Mouse (Mus musculus) stomach, embryonic 16.5 days (tissue): ENCODE data around the gene Fcrla. TPM values are rescaled to one million over a fixed set of nuclear protein-coding genes. Genes with fewer than 3 reads are reported as not detected.

Experiments used
- ATAC-seq: fragments of 200-750 bp; cut with Nextera tagmentation; 2 replicates; pipeline ENCODE4 v1.8.0; 2017; ENCODE audit warnings: moderate number of reproducible peaks, moderate TSS enrichment; ENCODE audit not compliant: insufficient read depth, low FRiP score
- H3K27ac ChIP-seq: fragments of 300-500 bp; sonication (generic); 2 replicates; pipeline ENCODE4 v1.5.1; 2014; ENCODE audit warnings: low read length
- H3K27me3 ChIP-seq: fragments of 300-500 bp; sonication (generic); 2 replicates; pipeline ENCODE4 v1.6.1; 2014; ENCODE audit warnings: low read length, control low read depth, mixed read lengths; ENCODE audit not compliant: control insufficient read depth, insufficient read depth
- H3K36me3 ChIP-seq: fragments of 300-500 bp; sonication (generic); 2 replicates; pipeline ENCODE4 v1.6.1; 2014; ENCODE audit warnings: low read length; ENCODE audit not compliant: control insufficient read depth, insufficient read depth
- H3K4me1 ChIP-seq: fragments of 300-500 bp; sonication (generic); 2 replicates; pipeline ENCODE4 v1.6.1; 2014; ENCODE audit warnings: low read length, control low read depth, mixed read lengths; ENCODE audit not compliant: control insufficient read depth, insufficient read depth
- H3K4me2 ChIP-seq: fragments of 300-500 bp; sonication (generic); 2 replicates; pipeline ENCODE4 v1.6.1; 2014; ENCODE audit warnings: low read depth, low read length, mixed read lengths
- H3K4me3 ChIP-seq: fragments of 300-500 bp; sonication (generic); replicated peaks from 2 replicates; pipeline ENCODE4 v1.5.1; 2014; ENCODE audit warnings: mild to moderate bottlenecking, low read length
- H3K9ac ChIP-seq: fragments of 300-500 bp; sonication (generic); 2 replicates; pipeline ENCODE4 v1.6.1; 2014; ENCODE audit warnings: low read length
- H3K9me3 ChIP-seq: fragments of 300-500 bp; sonication (generic); replicated peaks from 2 replicates; pipeline ENCODE4 v1.6.1; 2016; ENCODE audit warnings: low read length, control low read depth; ENCODE audit not compliant: control insufficient read depth
- WGBS: fragments of 180-500 bp; shearing (Covaris S2); extraction: QIAGEN DNeasy Blood & Tissue Kit; methylation state at CpG from one replicate; pipeline ENCODE4 v1.1.7; 2014; 5-methylcytosine and 5-hydroxymethylcytosine counted together
- polyA plus RNA-seq: library from polyadenylated mRNA; unstranded; fragments of >200 nt; fragmentation: Nextera tagmentation; extraction: Ambion mirVana; gene quantifications from 2 replicates; pipeline ENCODE4 v1.2.1, GENCODE M21; 2015

Fcrla gene
- polyA plus RNA-seq, 1 experiment from 2014 or later = 0.15 TPM

- H3K36me3 ChIP-seq = peaks cover 11% of the 10 kb centered on the region; the same call in 1 of the 2 replicates
- WGBS = 10% methylated on average over 8 of the region's 8 CpGs
- H3K27me3 ChIP-seq = no peaks in the 10 kb centered on the region
- H3K4me2 ChIP-seq = peak overlapping the region; percentile 69
- peak overlapping the region; percentile 88 for H3K9ac ChIP-seq
- H3K4me3 ChIP-seq = peak overlapping the region; percentile 98
- no peak for ATAC-seq
- H3K27ac ChIP-seq = peak overlapping the region; percentile 88
- H3K9me3 ChIP-seq = no peaks in the 10 kb centered on the region
- H3K4me1 ChIP-seq = peaks cover 8% of the 10 kb centered on the region; the same call in 1 of the 2 replicates
Measured at GRCm38 (mm10) chr1:170884390-170884789, 43.0 kb downstream of the Fcrla start.

GRCm38 (mm10) chr1:170882915-170883485, 44.4 kb downstream of the Fcrla start:
- peaks cover 8% of the 10 kb centered on the region; the same call in 1 of the 2 replicates for H3K4me1 ChIP-seq
- H3K4me3 ChIP-seq = no peak overlapping the region
- H3K36me3 ChIP-seq = peaks cover 17% of the 10 kb centered on the region; the same call in 1 of the 2 replicates
- H3K27me3 ChIP-seq = no peaks in the 10 kb centered on the region
- no peak for ATAC-seq
- WGBS = 52% methylated on average over 5 of the region's 5 CpGs
- H3K9ac ChIP-seq = no peak overlapping the region
- H3K4me2 ChIP-seq = no peak overlapping the region
- H3K27ac ChIP-seq = no peak overlapping the region
- no peaks in the 10 kb centered on the region for H3K9me3 ChIP-seq

GRCm38 (mm10) chr1:170876906-170877305, 50.5 kb downstream of the Fcrla start:
- no peak for ATAC-seq
- 92% methylated on average over 5 of the region's 5 CpGs for WGBS

DNA sequence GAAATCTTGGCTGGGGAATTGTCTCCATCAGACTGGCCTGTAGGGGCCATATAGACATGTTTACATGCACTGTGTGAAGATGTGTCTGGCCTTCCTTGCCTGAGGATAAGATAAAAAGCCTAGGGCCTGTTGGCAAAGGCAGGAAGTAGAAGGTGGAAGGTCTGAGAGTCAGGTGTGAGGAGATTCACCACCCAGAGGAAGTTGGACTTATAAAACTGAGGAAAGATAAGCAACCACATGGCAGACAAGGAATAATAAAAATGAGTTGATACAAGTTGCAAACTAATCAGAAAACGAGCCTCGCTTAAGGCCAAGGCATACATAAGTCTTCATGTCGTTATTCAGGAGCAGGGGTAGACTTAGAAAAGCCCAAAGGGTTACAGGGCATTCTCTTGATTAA, 51.7 kb downstream of the Fcrla start:
- H3K9me3 ChIP-seq = no peaks in the 10 kb centered on the region
- no peak for ATAC-seq
- no peaks in the 10 kb centered on the region for H3K4me1 ChIP-seq
- no peak overlapping the region for H3K4me3 ChIP-seq
- no peaks in the 10 kb centered on the region for H3K27me3 ChIP-seq
- no peak overlapping the region for H3K4me2 ChIP-seq
- 63% methylated on average over 3 of the region's 3 CpGs for WGBS
- no peak overlapping the region for H3K27ac ChIP-seq
- H3K9ac ChIP-seq = no peak overlapping the region
- H3K36me3 ChIP-seq = peaks cover 14% of the 10 kb centered on the region; the same call in 1 of the 2 replicates

More at GRCm38 (mm10) chr1:170876906-170877305, 50.5 kb downstream of the Fcrla start:
- Histone ChIP-seq H3K4me1 (no peaks in the 10 kb centered on the region), H3K27me3 (no peaks in the 10 kb centered on the region), H3K4me2 (no peak overlapping the region), H3K9me3 (no peaks in the 10 kb centered on the region), H3K9ac (no peak overlapping the region), H3K36me3 (peaks cover 17% of the 10 kb centered on the region; the same call in 1 of the 2 replicates), H3K4me3 (no peak overlapping the region), H3K27ac (no peak overlapping the region)

DNA sequence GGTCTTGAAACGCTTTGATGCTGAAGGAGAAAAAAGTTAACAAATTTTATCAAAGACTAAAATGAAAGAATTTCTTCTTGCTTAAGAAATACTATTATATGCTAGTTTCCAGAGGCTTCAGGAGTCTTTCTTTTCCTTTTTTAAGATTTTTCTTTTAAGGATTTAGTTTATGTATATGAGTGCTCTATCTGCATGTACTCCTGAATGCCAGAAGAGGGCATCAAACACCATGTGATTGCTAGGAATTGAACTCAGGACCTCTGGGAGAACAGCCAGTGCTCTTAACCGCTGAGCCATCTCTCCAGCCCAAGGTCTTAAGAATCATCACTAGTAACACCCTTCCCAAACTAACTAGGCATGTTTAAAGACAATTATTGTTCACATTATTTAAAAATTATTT, 55.4 kb downstream of the Fcrla start:
- ATAC-seq = no peak
- Histone ChIP-seq H3K27me3 (no peaks in the 10 kb centered on the region), H3K4me3 (no peak overlapping the region), H3K36me3 (no peaks in the 10 kb centered on the region), H3K27ac (no peak overlapping the region), H3K9ac (no peak overlapping the region), H3K4me1 (no peaks in the 10 kb centered on the region), H3K9me3 (no peaks in the 10 kb centered on the region), H3K4me2 (no peak overlapping the region)
- WGBS = 91% methylated on average over 2 of the region's 2 CpGs

GRCm38 (mm10) chr1:170871402-170871801, 56.0 kb downstream of the Fcrla start:
- Histone ChIP-seq H3K27me3 (no peaks in the 10 kb centered on the region), H3K9me3 (no peaks in the 10 kb centered on the region), H3K27ac (no peak overlapping the region), H3K4me3 (no peak overlapping the region), H3K4me2 (no peak overlapping the region), H3K36me3 (no peaks in the 10 kb centered on the region), H3K9ac (no peak overlapping the region), H3K4me1 (no peaks in the 10 kb centered on the region)
- no peak for ATAC-seq
- 74% methylated on average over 6 of the region's 6 CpGs for WGBS

DNA sequence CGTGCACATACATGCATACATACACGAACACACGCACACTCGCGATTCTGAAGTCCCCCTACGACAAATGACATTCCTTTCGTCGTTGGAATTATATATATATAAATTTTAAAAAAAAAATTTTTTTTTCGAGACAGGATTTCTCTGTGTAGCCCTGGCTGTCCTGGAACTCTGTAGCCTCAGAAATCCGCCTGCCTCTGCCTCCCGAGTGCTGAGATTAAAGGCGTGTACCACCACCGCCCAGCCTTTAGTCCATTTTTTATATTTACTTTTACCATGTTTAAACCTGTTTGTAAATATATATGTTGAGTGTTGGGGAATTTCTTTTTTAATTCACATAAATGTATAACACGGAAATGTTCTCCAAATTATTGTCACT, 58.5 kb downstream of the Fcrla start:
- ATAC-seq = no peak
- H3K4me2 ChIP-seq = peak overlapping the region; percentile 69
- H3K36me3 ChIP-seq = no peaks in the 10 kb centered on the region
- H3K9me3 ChIP-seq = no peaks in the 10 kb centered on the region
- H3K4me1 ChIP-seq = no peaks in the 10 kb centered on the region
- 0 out of 2 replicates have a peak overlapping the region, but pooled peaks have one; percentile 49 for H3K27ac ChIP-seq
- peak overlapping the region; percentile 73 for H3K9ac ChIP-seq
- H3K4me3 ChIP-seq = peak overlapping the region; percentile 81
- WGBS = 14% methylated on average over 14 of the region's 14 CpGs
- H3K27me3 ChIP-seq = no peaks in the 10 kb centered on the region

- ATAC-seq = peak; percentile 87
- peak overlapping the region; percentile 81 for H3K4me3 ChIP-seq
- H3K36me3 ChIP-seq = no peaks in the 10 kb centered on the region
- H3K9me3 ChIP-seq = no peaks in the 10 kb centered on the region
- WGBS = under 1% methylated on average over 33 of the region's 33 CpGs
- peak overlapping the region; percentile 69 for H3K4me2 ChIP-seq
- peak overlapping the region; percentile 49; the same call in 1 of the 2 replicates for H3K27ac ChIP-seq
- no peaks in the 10 kb centered on the region for H3K27me3 ChIP-seq
- H3K4me1 ChIP-seq = no peaks in the 10 kb centered on the region
- peak overlapping the region; percentile 73 for H3K9ac ChIP-seq
Measured at GRCm38 (mm10) chr1:170868107-170868904, 59.1 kb downstream of the Fcrla start.

DNA sequence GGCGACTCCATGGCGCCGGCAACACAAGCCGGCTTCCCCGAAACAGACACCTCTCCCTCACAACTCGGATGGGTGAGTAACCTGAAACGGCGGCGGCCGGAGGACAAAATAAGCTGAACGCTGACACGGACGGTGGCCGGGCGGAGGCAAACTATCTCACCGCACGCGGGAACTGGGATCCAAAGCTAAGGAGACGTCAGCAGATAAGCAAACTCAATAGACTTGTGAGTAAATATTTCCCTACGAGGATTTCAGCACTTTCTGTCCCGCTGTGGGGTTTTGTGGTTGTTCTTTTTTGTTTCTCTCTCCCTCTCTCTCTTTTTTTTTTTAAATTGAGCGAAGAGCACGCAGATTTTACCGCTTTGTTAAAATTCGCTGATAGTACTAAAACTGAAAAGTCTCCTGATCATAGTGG, 59.7 kb downstream of the Fcrla start, which contains the start of gene Atf6:
Gene Atf6, minus strand, starts transcription at position 81 of the 415 bp plus-strand sequence.
- H3K27ac ChIP-seq = peak within 1 kb of the TSS; percentile 71
- no peaks in the 10 kb centered on the region for H3K4me1 ChIP-seq
- peak within 1 kb of the TSS; percentile 90 for H3K9ac ChIP-seq
- no peaks in the 10 kb centered on the region for H3K9me3 ChIP-seq
- peak within 1 kb of the TSS; percentile 81 for H3K4me3 ChIP-seq
- H3K4me2 ChIP-seq = peak within 1 kb of the TSS; percentile 73
- under 1% methylated on average over 25 of the region's 25 CpGs for WGBS
- no peaks in the 10 kb centered on the region for H3K36me3 ChIP-seq
- ATAC-seq = peak; percentile 67; the same call in 1 of the 2 replicates
- no peaks in the 10 kb centered on the region for H3K27me3 ChIP-seq
